Mouse (Mus musculus) testis, adult 2 months (tissue): ENCODE measurements around the gene Pde4dip. TPM values are rescaled to one million over a fixed set of nuclear protein-coding genes. Genes with fewer than 3 reads are reported as not detected.

Source experiments
- H3K27ac ChIP-seq: fragments of 200-500 bp; 2 replicates; pipeline ENCODE4 v1.5.1; 2012; ENCODE audit warnings: low read depth, low read length; ENCODE audit not compliant: control insufficient read depth, insufficient read depth
- H3K27me3 ChIP-seq: fragments of 200-500 bp; 2 replicates; pipeline ENCODE4 v1.6.1; 2012; ENCODE audit warnings: mild to moderate bottlenecking, low read length, moderate library complexity; ENCODE audit not compliant: control insufficient read depth, insufficient read depth
- H3K36me3 ChIP-seq: fragments of 200-500 bp; 2 replicates; pipeline ENCODE4 v1.6.1; 2012; ENCODE audit warnings: mild to moderate bottlenecking, low read length; ENCODE audit not compliant: control insufficient read depth, insufficient read depth
- H3K4me1 ChIP-seq: fragments of 200-500 bp; 2 replicates; pipeline ENCODE4 v1.6.1; 2012; ENCODE audit warnings: low read length; ENCODE audit not compliant: control insufficient read depth, insufficient read depth
- H3K4me3 ChIP-seq: fragments of 200-500 bp; 2 replicates; pipeline ENCODE4 v1.5.1; 2012; ENCODE audit warnings: low read depth, mild to moderate bottlenecking, low read length, moderate library complexity, mixed read lengths; ENCODE audit not compliant: control insufficient read depth
- CTCF ChIP-seq: fragments of 200-500 bp; IDR thresholded peaks from 2 replicates; pipeline ENCODE4 v1.5.1; 2012; ENCODE audit warnings: low read depth, mild to moderate bottlenecking, inconsistent platforms, low read length, moderate library complexity; ENCODE audit not compliant: control insufficient read depth, insufficient read depth, insufficient replicate concordance
- POLR2A ChIP-seq: fragments of 200-500 bp; IDR thresholded peaks from 2 replicates; pipeline ENCODE4 v1.6.1; 2012; ENCODE audit warnings: low read depth, mild to moderate bottlenecking, inconsistent platforms, low read length, moderate library complexity; ENCODE audit not compliant: control insufficient read depth
- polyA plus RNA-seq: library from polyadenylated mRNA; depleted of rRNA; stranded (reverse); fragments of >200 nt; gene quantifications from 2 replicates; pipeline ENCODE4 v1.2.3, GENCODE M21; 2012

Pde4dip gene
- polyA plus RNA-seq, 1 experiment, result 142 TPM

DNA sequence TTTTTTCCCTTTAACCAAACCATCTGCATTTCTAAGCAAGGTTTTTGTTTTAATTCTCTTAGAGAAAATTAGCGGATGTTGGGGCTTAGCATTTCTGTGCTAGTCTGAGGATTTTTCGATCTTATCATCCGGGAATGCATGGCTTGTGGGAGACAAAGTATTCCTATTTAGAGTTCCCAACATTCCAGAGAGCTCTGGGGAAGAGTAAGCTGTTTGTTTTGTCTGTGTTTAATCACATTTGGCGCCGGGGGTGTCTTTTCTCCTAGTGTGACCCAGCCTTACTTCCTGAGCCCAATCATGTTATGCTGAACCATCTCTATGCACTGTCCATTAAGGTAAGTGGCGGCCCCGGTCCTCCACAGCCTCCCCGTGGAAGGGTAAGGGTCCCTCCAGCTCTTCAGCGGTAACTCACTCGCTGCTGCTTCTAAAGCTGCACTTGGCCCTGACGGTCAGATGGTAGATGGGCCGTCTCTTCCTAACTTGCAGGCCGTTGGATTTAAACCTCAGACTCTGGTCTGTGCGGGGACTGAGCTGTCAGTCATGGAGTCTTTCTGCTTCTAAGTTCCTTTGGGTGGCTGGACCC lies 221.3 kb downstream of the Pde4dip start:
- no peak overlapping the region; the same call in 1 of the 2 replicates for H3K27ac ChIP-seq
- H3K4me3 ChIP-seq, result no peak overlapping the region
- no peak for TF ChIP-seq CTCF
- no peak for TF ChIP-seq POLR2A
- no peaks in the 10 kb centered on the region for H3K4me1 ChIP-seq
- H3K27me3 ChIP-seq, result no peaks in the 10 kb centered on the region
- peaks cover 5% of the 10 kb centered on the region for H3K36me3 ChIP-seq

GRCm38 (mm10) chr3:97666154-97666553 lies 222.4 kb downstream of the Pde4dip start:
- Histone ChIP-seq H3K4me3 (no peak overlapping the region), H3K27me3 (no peaks in the 10 kb centered on the region), H3K4me1 (no peaks in the 10 kb centered on the region), H3K27ac (no peak overlapping the region), H3K36me3 (peaks cover 5% of the 10 kb centered on the region)
- no peak for TF ChIP-seq POLR2A
- no peak for TF ChIP-seq CTCF

DNA sequence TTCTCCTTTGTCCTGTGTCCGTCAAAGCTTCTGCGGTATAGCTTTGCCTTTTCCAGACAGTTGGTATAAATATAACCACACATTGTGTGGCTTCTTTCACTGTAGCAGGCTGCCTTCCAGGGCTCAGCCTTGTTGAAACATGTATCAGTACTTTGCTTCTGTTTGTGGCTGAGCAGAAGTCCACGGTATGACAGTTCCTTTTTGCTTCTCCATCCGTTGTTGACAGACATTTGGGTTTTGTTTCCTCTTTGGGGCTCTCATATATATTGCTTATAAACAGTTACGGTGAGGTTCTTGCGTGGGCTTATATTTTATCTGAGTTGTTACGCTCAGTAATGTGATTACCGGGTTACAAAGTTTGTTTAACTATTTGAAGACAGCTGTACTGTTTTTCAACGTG lies 223.0 kb downstream of the Pde4dip start:
- Histone ChIP-seq H3K36me3 (peaks cover 5% of the 10 kb centered on the region), H3K27ac (no peak overlapping the region), H3K27me3 (no peaks in the 10 kb centered on the region), H3K4me3 (no peak overlapping the region), H3K4me1 (no peaks in the 10 kb centered on the region)
- TF ChIP-seq CTCF (no peak), POLR2A (no peak)

- Histone ChIP-seq H3K4me1 (peaks cover 4% of the 10 kb centered on the region; the same call in 1 of the 2 replicates), H3K27ac (no peak overlapping the region), H3K4me3 (no peak overlapping the region), H3K36me3 (peaks cover 1% of the 10 kb centered on the region; the same call in 1 of the 2 replicates), H3K27me3 (no peaks in the 10 kb centered on the region)
- TF ChIP-seq POLR2A, result no peak
Observed at GRCm38 (mm10) chr3:97661206-97661605, 227.3 kb downstream of the Pde4dip start.

- Histone ChIP-seq H3K27me3 (no peaks in the 10 kb centered on the region), H3K4me1 (peaks cover 4% of the 10 kb centered on the region; the same call in 1 of the 2 replicates), H3K27ac (no peak overlapping the region), H3K36me3 (no peaks in the 10 kb centered on the region; the same call in 1 of the 2 replicates), H3K4me3 (no peak overlapping the region)
- no peak for TF ChIP-seq POLR2A
- no peak for TF ChIP-seq CTCF
Observed at GRCm38 (mm10) chr3:97659746-97660145, 228.8 kb downstream of the Pde4dip start.

- no peaks in the 10 kb centered on the region for H3K27me3 ChIP-seq
- H3K27ac ChIP-seq, result peak overlapping the region; percentile 59
- TF ChIP-seq CTCF, result no peak
- TF ChIP-seq POLR2A, result no peak
- H3K4me3 ChIP-seq, result peak overlapping the region; percentile 98
- H3K4me1 ChIP-seq, result peaks cover 4% of the 10 kb centered on the region; the same call in 1 of the 2 replicates
- no peaks in the 10 kb centered on the region for H3K36me3 ChIP-seq
Observed at GRCm38 (mm10) chr3:97658426-97659193, 229.9 kb downstream of the Pde4dip start.

- peaks cover 4% of the 10 kb centered on the region; the same call in 1 of the 2 replicates for H3K4me1 ChIP-seq
- peak within 1 kb of the TSS; percentile 59 for H3K27ac ChIP-seq
- no peaks in the 10 kb centered on the region for H3K27me3 ChIP-seq
- TF ChIP-seq CTCF, result no peak
- no peak; the same call in none of the 2 replicates for TF ChIP-seq POLR2A
- H3K36me3 ChIP-seq, result no peaks in the 10 kb centered on the region
- H3K4me3 ChIP-seq, result peak within 1 kb of the TSS; percentile 98
Observed at GRCm38 (mm10) chr3:97657655-97658411, 230.7 kb downstream of the Pde4dip start, which contains the start of gene Prkab2. Prkab2 (plus strand) TSS chr3:97658193.

DNA sequence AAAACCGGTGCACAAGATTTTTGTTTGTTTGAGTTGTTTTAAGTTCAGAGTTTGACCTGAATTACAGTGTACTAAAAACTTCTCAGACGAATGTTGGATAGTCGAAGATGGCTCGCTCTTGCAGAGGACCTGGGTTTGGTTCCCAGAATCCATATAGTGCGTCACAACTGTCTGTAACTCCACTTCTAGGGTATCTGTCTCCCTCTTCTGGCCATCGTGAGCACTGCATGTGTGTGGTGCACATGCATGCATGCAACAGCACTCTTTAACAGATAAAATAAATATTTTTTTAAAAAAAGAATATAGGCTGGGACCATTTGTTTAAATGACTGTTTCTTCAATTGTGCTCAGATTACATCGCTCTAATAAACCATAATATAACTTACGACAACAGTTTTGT lies 233.6 kb downstream of the Pde4dip start:
- H3K4me3 ChIP-seq, result no peak overlapping the region
- peaks cover 4% of the 10 kb centered on the region; the same call in 1 of the 2 replicates for H3K4me1 ChIP-seq
- TF ChIP-seq POLR2A (no peak), CTCF (peak; percentile 47; the same call in 1 of the 2 replicates)

More for the DNA sequence above, 233.6 kb downstream of the Pde4dip start:
- Histone ChIP-seq H3K27me3 (no peaks in the 10 kb centered on the region), H3K36me3 (no peaks in the 10 kb centered on the region), H3K27ac (no peak overlapping the region)
